Mouse (Mus musculus) liver, postnatal 0 days (tissue): ENCODE results near the gene Trim28. TPM values are rescaled to one million over a fixed set of nuclear protein-coding genes. Genes with fewer than 3 reads are reported as not detected.

ENCODE experiments used
- ATAC-seq: fragments of 200-750 bp; cut with Nextera tagmentation; 2 replicates; pipeline ENCODE4 v1.8.0; 2017; ENCODE audit warnings: mild to moderate bottlenecking, moderate library complexity
- DNase-seq: peaks from one replicate; pipeline ENCODE4 v3.0.0-alpha.2; 2016
- H3K27ac ChIP-seq: fragments of 300-500 bp; sonication (generic); 2 replicates; pipeline ENCODE4 v1.5.1; 2014; ENCODE audit warnings: antibody characterized with exemption, moderate library complexity, mild to moderate bottlenecking, low read depth
- H3K27me3 ChIP-seq: fragments of 300-500 bp; sonication (generic); 2 replicates; pipeline ENCODE4 v1.6.1; 2014; ENCODE audit warnings: low read length, control low read depth, mixed read lengths; ENCODE audit not compliant: insufficient read depth
- H3K36me3 ChIP-seq: fragments of 300-500 bp; sonication (generic); replicated peaks from 2 replicates; pipeline ENCODE4 v1.6.1; 2014; ENCODE audit warnings: mild to moderate bottlenecking, control low read depth, low read length, moderate library complexity, mixed read lengths; ENCODE audit not compliant: insufficient read depth
- H3K4me1 ChIP-seq: fragments of 300-500 bp; sonication (generic); 2 replicates; pipeline ENCODE4 v1.6.1; 2014; ENCODE audit warnings: antibody characterized with exemption, mild to moderate bottlenecking, control low read depth; ENCODE audit not compliant: insufficient read depth
- H3K4me2 ChIP-seq: fragments of 300-500 bp; sonication (generic); 2 replicates; pipeline ENCODE4 v1.6.1; 2014; ENCODE audit warnings: low read depth, mild to moderate bottlenecking, low read length, moderate library complexity, mixed read lengths
- H3K4me3 ChIP-seq: fragments of 300-500 bp; sonication (generic); 2 replicates; pipeline ENCODE4 v1.5.1; 2014; ENCODE audit warnings: low read depth, low read length
- H3K9ac ChIP-seq: fragments of 300-500 bp; sonication (generic); replicated peaks from 2 replicates; pipeline ENCODE4 v1.6.1; 2014; ENCODE audit warnings: mild to moderate bottlenecking, moderate library complexity
- H3K9me3 ChIP-seq: fragments of 300-500 bp; sonication (generic); 2 replicates; pipeline ENCODE4 v1.6.1; 2016; ENCODE audit warnings: mild to moderate bottlenecking, control low read depth, low read length, mixed read lengths
- CTCF ChIP-seq: sonication (generic); IDR thresholded peaks from 2 replicates; pipeline ENCODE4 v1.5.1; 2016; ENCODE audit warnings: antibody characterized with exemption, low read depth
- EP300 ChIP-seq: IDR thresholded peaks from 2 replicates; pipeline ENCODE4 v1.6.1; 2016; ENCODE audit warnings: antibody characterized with exemption, low read depth, mild to moderate bottlenecking
- WGBS: fragments of 180-500 bp; shearing (Covaris S2); extraction: QIAGEN DNeasy Blood & Tissue Kit; methylation state at CpG from one replicate; pipeline ENCODE4 v1.1.7; 2014; ENCODE audit not compliant: insufficient replicate concordance; 5-methylcytosine and 5-hydroxymethylcytosine counted together
- polyA plus RNA-seq: library from polyadenylated mRNA; unstranded; fragments of >200 nt; fragmentation: Nextera tagmentation; extraction: Ambion mirVana; gene quantifications from 2 replicates; pipeline ENCODE4 v1.2.1, GENCODE M21; 2015

Trim28 gene
- 56.0 and 59.1 TPM in 2 replicates for polyA plus RNA-seq

GRCm38 (mm10) chr7:12998851-12999250 lies at the start of gene Trim28:
Gene Trim28, plus strand, starts transcription at chr7:12999114.
- Histone ChIP-seq H3K4me2 (peak within 1 kb of the TSS; percentile 68), H3K4me3 (peak within 1 kb of the TSS; percentile 34), H3K27ac (peak within 1 kb of the TSS; percentile 85), H3K36me3 (0 out of 2 replicates have a peak, but pooled peaks cover 5% of the 10 kb centered on the region), H3K4me1 (no peaks in the 10 kb centered on the region), H3K9me3 (no peaks in the 10 kb centered on the region), H3K9ac (peak within 1 kb of the TSS; percentile 58), H3K27me3 (no peaks in the 10 kb centered on the region)
- DNase-seq = no peak
- TF ChIP-seq CTCF = no peak
- TF ChIP-seq EP300 = no peak
- no peak for ATAC-seq
- 85% methylated on average over 3 of the region's 3 CpGs for WGBS

- ATAC-seq (peak; percentile 43), DNase-seq (no peak)
- Histone ChIP-seq H3K9ac (peak overlapping the region; percentile 70), H3K36me3 (no peaks in the 10 kb centered on the region), H3K27ac (peak overlapping the region; percentile 69), H3K4me1 (peaks cover 16% of the 10 kb centered on the region), H3K27me3 (no peaks in the 10 kb centered on the region), H3K4me3 (peak overlapping the region; percentile 58), H3K4me2 (peak overlapping the region; percentile 75), H3K9me3 (no peaks in the 10 kb centered on the region)
- WGBS = 5% methylated on average over 16 of the region's 16 CpGs
- TF ChIP-seq CTCF (no peak), EP300 (peak; percentile 6; the same call in 1 of the 2 replicates)
Observed at GRCm38 (mm10) chr7:12949872-12950229, 49.1 kb upstream of the Trim28 start.

GRCm38 (mm10) chr7:12954896-12955295 lies 44.0 kb upstream of the Trim28 start:
- peaks cover 10% of the 10 kb centered on the region for H3K4me1 ChIP-seq

GRCm38 (mm10) chr7:12957511-12957910 lies 41.4 kb upstream of the Trim28 start:
- no peak for ATAC-seq
- Histone ChIP-seq H3K4me1 (peaks cover 6% of the 10 kb centered on the region), H3K27me3 (no peaks in the 10 kb centered on the region), H3K36me3 (no peaks in the 10 kb centered on the region), H3K4me3 (no peak overlapping the region), H3K9me3 (no peaks in the 10 kb centered on the region), H3K27ac (no peak overlapping the region), H3K9ac (no peak overlapping the region), H3K4me2 (no peak overlapping the region)
- DNase-seq = no peak
- WGBS = 57% methylated on average over 5 of the region's 5 CpGs
- TF ChIP-seq CTCF = no peak

More at GRCm38 (mm10) chr7:12954896-12955295, 44.0 kb upstream of the Trim28 start:
- Histone ChIP-seq H3K27ac (no peak overlapping the region), H3K4me2 (no peak overlapping the region), H3K4me3 (no peak overlapping the region), H3K9me3 (no peaks in the 10 kb centered on the region), H3K27me3 (no peaks in the 10 kb centered on the region), H3K36me3 (no peaks in the 10 kb centered on the region), H3K9ac (no peak overlapping the region)
- DNase-seq = no peak
- peak; percentile 49 for TF ChIP-seq CTCF
- TF ChIP-seq EP300 = no peak
- 0 out of 2 replicates have a peak, but pooled peaks have one; percentile 61 for ATAC-seq
- WGBS = 27% methylated on average over 3 of the region's 3 CpGs

- TF ChIP-seq EP300 (no peak), CTCF (no peak)
- H3K4me2 ChIP-seq = no peak overlapping the region
- H3K27ac ChIP-seq = no peak overlapping the region
- no peak overlapping the region for H3K9ac ChIP-seq
- no peaks in the 10 kb centered on the region for H3K36me3 ChIP-seq
- no peaks in the 10 kb centered on the region for H3K27me3 ChIP-seq
- no peaks in the 10 kb centered on the region for H3K9me3 ChIP-seq
- DNase-seq (no peak), ATAC-seq (no peak)
- H3K4me3 ChIP-seq = no peak overlapping the region
- 61% methylated on average over 4 of the region's 4 CpGs for WGBS
- peaks cover 7% of the 10 kb centered on the region for H3K4me1 ChIP-seq
Observed at GRCm38 (mm10) chr7:12958948-12959347, 40.0 kb upstream of the Trim28 start.

GRCm38 (mm10) chr7:12959718-12960117 lies 39.2 kb upstream of the Trim28 start:
- DNase-seq (no peak), ATAC-seq (no peak)
- Histone ChIP-seq H3K9me3 (no peaks in the 10 kb centered on the region), H3K4me2 (no peak overlapping the region), H3K9ac (no peak overlapping the region), H3K27ac (no peak overlapping the region), H3K27me3 (no peaks in the 10 kb centered on the region), H3K4me1 (peaks cover 7% of the 10 kb centered on the region), H3K4me3 (no peak overlapping the region), H3K36me3 (no peaks in the 10 kb centered on the region)
- 43% methylated on average over 4 of the region's 4 CpGs for WGBS
- TF ChIP-seq CTCF (no peak), EP300 (no peak)
